Mouse (Mus musculus): ENCODE measurements at regions not wholly inside any gene's neighbourhood (a gene's known extent, or its start where the extent isn't known, plus 50 kb on each side); places are given as distances from the start of the nearest gene placed in this dataset.

DNA sequence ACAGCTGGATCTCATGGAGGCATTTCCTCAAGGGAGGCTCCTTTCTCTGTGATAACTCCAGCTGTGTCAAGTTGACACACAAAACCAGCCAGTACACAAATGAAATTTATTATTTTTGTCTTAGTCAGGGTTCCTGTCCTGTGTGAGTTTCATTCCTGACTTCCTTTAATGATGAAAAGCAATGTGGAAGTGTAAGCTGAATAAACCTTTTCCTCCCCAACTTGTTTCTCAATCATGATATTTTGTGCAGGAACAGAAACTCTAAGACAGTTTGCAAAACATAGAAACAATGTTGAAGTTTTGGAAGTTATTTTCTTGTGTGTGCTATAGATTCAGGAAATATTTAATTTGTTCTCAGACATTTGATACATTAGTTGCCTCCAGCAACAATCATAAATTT, 526.9 kb downstream of the 1700017N19Rik start:
- CTCF ChIA-PET = interaction anchor here (0.8 kb wide), 1 partner anchor 403 kb away, joined by 3 read pairs; no protein-coding TSS in a partner anchor

DNA sequence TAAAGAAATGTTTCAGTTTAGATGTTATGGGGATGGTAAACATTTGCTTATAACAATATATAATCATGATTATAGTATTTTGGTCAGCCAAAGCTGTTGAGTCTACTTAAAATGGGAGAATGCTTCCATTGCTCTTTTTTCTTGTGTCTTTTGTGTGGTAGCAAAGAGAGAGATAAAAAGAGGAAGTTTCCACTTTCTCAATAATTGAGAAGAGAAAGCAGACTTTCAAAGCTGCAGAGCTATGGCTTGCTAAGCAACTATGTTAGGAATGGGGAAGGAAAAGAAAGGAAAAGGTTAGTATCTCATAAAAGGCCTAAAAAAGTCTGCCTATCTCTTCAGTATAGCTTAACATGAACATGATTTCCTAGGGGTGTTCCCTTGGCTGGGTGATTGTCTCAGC, 529.9 kb downstream of the 1700017N19Rik start:
- CTCF ChIA-PET = no interaction called here

DNA sequence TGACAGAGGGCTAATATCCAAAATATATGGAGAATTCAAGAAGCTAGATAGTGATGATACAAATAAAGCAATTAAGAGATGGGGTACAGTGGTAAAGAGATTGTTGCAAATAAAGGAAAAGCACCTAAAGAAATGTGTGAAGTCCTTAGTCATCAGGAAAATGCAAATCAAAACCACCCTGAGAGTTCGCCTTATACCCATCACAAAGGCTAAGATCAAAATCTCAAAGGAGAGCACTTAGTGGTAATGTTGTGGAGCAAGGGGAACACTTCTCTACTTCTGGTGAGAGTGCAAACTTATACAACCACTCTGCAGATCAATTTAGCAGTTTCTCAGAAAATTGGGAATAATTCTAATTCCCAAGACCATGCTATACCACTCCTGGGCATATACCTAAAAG, 514.2 kb upstream of the Mgat4c start:
- CTCF ChIA-PET = no interaction called here

DNA sequence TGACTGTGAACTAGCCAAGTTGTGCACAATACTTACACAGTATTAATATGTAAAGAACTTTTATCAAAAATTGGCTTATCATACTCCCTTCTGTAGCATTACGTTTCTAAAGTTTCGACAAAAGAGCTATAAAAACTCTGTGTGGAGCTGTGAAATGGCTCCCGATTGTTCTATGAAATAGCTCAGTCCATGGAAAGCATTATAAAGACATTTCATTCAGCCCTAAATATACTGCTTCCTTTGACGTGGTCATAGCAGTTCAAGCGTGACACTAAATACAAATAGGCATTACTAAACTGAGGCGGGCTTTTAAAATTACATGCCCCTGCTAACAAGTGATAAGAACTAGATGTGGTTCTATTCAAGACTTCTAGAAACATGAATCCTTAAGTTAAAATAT, 509.5 kb upstream of the Mgat4c start:
- CTCF ChIA-PET = no interaction called here

DNA sequence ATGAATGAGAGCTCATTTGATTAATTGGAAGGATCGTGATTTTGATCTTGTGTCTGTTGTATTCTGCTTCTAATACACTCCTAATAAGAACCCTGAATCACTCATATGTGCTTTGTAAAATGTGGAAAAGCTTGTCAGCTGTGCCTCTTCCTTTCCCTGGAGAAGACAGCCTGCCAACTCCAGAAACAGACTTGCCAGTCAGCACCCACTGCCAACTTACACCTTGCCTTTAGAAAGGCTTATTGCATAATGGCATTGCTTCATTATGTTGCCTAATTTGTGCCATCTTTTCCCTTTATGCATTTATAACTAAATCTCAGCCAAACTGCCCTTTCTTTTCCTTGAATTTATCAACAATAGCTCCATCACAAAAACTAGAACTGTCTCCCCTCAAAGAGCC, 492.1 kb upstream of the Mgat4c start:
- CTCF ChIA-PET = no interaction called here

All from spleen, embryonic (tissue).